Mouse (Mus musculus) embryo, embryonic 9.5 days (tissue): ENCODE measurements at regions not wholly inside any gene's neighbourhood (a gene's known extent, or its start where the extent isn't known, plus 50 kb on each side); places are given as distances from the start of the nearest gene placed in this dataset.
"Not testable (repeated sequence)": the region's sequence is repeated elsewhere in the genome, so short reads cannot be mapped to it uniquely, and the experiment has no call there.

Source experiments
- DNase-seq: peaks from one replicate; pipeline ENCODE4 v3.0.0-alpha.2; 2017; ENCODE audit errors: extremely low spot score

GRCm38 (mm10) chr5:10550115-10550514 lies 303.8 kb upstream of the Gm5152 start:
- not testable (repeated sequence) for DNase-seq

DNA sequence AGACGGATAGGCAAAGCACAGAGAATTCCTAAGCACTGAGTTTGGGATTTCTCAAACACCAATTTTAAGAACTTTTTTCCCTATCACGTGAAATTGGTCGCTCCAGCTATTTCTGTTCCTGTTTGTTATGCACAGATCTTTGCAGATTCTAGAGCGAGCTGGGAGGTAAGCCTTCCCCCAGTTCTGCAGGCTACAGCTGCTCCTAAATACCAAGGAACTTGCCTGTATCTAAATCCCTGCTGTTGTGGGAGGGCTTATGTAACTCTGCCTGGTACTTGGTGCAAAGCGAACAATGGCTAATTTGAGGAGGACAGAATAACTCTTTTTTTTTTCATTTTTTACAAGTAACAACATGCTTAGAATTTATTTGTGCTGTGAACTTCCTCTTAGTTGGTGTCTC lies 316.0 kb upstream of the Gm5152 start:
- no peak for DNase-seq

DNA sequence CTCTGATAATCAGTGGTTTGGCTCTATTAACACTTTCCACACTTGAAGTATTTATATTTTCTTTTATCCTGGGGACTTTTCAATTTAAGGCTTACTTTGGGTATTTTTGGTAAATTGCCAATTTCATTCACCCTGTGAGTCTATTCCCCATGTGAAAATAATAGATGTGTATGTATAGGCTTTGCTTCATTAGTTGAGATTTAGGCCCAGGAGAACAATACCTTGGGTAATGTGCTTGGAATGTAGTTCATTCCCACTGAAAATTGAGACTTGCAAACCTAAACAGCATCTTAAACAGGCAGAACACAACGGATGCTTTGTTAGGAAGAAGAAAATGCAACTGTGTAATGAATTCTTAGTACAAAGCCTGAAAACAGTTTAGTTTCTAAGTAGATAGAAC lies 346.1 kb upstream of the Gm5152 start:
- no peak for DNase-seq

GRCm38 (mm10) chr5:10600774-10601173 lies 346.8 kb upstream of the Gm8871 start:
- DNase-seq, result no peak

GRCm38 (mm10) chr5:10633176-10633575 lies 314.4 kb upstream of the Gm8871 start:
- DNase-seq, result peak; percentile 8

- DNase-seq, result no peak
Measured at GRCm38 (mm10) chr5:10648075-10648474, 299.5 kb upstream of the Gm8871 start.

DNA sequence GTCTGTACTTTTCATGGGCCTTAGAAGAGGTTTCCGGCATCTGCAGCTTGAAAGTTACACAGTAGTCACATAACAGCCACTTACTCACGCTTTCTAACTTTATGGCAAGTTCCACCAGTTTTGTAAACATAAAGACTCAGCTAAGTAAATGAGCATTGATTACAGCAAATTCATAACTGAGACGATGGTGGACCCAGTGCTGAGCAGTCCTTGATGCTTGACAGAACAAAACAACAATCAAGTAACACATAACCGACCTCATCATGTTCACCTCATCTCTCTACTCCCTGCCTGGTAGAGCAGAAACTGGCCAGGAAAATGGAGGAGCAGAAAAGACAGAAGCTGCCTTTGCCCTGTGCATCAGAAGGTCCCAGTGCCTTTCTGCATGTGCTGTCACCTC lies 284.3 kb upstream of the Gm8871 start:
- DNase-seq, result no peak

DNA sequence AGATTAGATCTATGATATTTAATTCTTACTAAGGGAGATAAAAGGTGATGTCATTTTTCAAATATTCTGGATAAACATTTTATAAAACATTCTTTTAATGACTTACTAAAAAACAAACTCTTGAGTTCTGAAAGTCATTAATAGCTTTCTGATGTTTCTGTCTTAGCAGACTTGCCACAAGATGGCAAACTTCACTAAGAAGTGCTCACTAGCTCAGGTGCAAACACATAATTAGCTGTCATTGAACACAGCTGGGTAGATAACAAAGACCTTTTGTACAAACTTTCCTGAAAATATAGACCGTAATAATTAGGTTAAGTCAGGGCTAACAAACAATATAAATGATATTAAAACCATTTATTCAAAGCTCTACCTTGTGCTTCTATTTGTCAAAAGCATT lies 273.4 kb upstream of the Gm8871 start:
- no peak for DNase-seq

DNA sequence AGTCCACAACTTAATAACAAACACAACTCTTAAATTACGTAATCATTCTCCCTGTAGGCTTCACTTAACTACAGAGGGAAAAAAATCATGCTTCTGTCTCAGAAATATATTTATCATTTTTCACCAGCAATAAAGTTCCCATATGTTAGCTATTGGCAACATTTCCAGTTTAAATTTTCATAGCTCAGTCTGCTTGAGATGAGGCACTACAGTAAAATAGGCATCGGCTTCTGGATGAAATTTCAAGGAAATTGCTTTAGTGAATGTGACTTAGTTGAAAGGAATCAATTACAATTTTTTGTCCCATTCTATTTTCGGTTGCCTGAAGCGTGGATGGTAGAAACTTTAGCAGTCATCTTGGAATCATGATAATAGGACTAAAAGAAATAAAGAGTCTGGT lies 262.1 kb upstream of the Gm8871 start:
- DNase-seq, result no peak

DNA sequence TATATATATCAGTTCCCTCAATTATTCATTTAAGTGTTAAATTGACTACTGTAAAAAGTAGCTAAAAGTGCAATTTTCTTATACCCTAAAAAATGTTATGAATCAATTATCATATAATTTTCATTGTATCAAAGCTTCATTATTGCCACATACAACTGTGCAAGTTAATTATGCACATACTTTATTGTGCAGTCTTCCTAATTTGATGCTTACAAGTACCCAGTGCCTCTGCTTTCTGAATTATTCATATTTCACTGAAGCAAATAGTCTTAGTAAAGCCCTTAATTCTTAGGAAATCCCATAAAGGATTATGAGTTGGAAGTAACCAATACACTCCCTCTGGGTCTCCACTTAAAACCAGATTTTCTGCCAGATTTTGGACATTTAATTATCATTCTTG lies 220.5 kb upstream of the Gm8871 start:
- DNase-seq, result no peak

- no peak for DNase-seq
Measured at GRCm38 (mm10) chr5:10749546-10749945, 198.1 kb upstream of the Gm8871 start.

- no peak for DNase-seq
Measured at GRCm38 (mm10) chr5:10767469-10767868, 180.1 kb upstream of the Gm8871 start.
